Mouse (Mus musculus) liver, embryonic 11.5 days (tissue): ENCODE data around the gene Olfr509. TPM values are rescaled to one million over a fixed set of nuclear protein-coding genes. Genes with fewer than 3 reads are reported as not detected.
"Not testable (repeated sequence)": the region's sequence is repeated elsewhere in the genome, so short reads cannot be mapped to it uniquely, and the experiment has no call there.

Source experiments
- ATAC-seq: fragments of 200-750 bp; cut with Nextera tagmentation; replicated peaks from 2 replicates; pipeline ENCODE4 v1.8.0; 2017; ENCODE audit warnings: moderate number of reproducible peaks, mild to moderate bottlenecking, moderate TSS enrichment, moderate library complexity; ENCODE audit not compliant: low FRiP score
- DNase-seq: peaks from one replicate; pipeline ENCODE4 v3.0.0-alpha.2; 2017; ENCODE audit warnings: low spot score
- H3K27ac ChIP-seq: fragments of 300-500 bp; sonication (generic); 2 replicates; pipeline ENCODE4 v1.5.1; 2014; ENCODE audit warnings: mild to moderate bottlenecking, low read depth, low read length, control low read depth
- H3K27me3 ChIP-seq: fragments of 300-500 bp; sonication (generic); replicated peaks from 2 replicates; pipeline ENCODE4 v1.6.1; 2014; ENCODE audit warnings: low read length, mixed read lengths; ENCODE audit not compliant: control insufficient read depth, insufficient read depth
- H3K36me3 ChIP-seq: fragments of 300-500 bp; sonication (generic); 2 replicates; pipeline ENCODE4 v1.6.1; 2014; ENCODE audit warnings: mild to moderate bottlenecking, low read length, moderate library complexity, mixed read lengths; ENCODE audit not compliant: control insufficient read depth, insufficient read depth
- H3K4me1 ChIP-seq: fragments of 300-500 bp; sonication (generic); replicated peaks from 2 replicates; pipeline ENCODE4 v1.6.1; 2014; ENCODE audit warnings: low read length, mixed read lengths; ENCODE audit not compliant: control insufficient read depth, insufficient read depth
- H3K4me2 ChIP-seq: fragments of 300-500 bp; sonication (generic); 2 replicates; pipeline ENCODE4 v1.6.1; 2014; ENCODE audit warnings: mild to moderate bottlenecking, control low read depth, moderate library complexity
- H3K4me3 ChIP-seq: fragments of 300-500 bp; sonication (generic); 2 replicates; pipeline ENCODE4 v1.5.1; 2014; ENCODE audit warnings: low read depth, low read length, control low read depth
- H3K9ac ChIP-seq: fragments of 300-500 bp; sonication (generic); 2 replicates; pipeline ENCODE4 v1.6.1; 2014; ENCODE audit warnings: low read depth, low read length, control low read depth
- H3K9me3 ChIP-seq: fragments of 300-500 bp; sonication (generic); 2 replicates; pipeline ENCODE4 v1.6.1; 2016; ENCODE audit warnings: low read length, inconsistent platforms, mixed read lengths; ENCODE audit not compliant: control insufficient read depth
- WGBS: fragments of 180-500 bp; shearing (Covaris S2); extraction: QIAGEN DNeasy Blood & Tissue Kit; methylation state at CpG from one replicate; pipeline ENCODE4 v1.1.7; 2014; 5-methylcytosine and 5-hydroxymethylcytosine counted together
- polyA plus RNA-seq: library from polyadenylated mRNA; unstranded; fragments of >200 nt; fragmentation: Nextera tagmentation; extraction: Ambion mirVana; gene quantifications from 2 replicates; pipeline ENCODE4 v1.2.1, GENCODE M21; 2014

Olfr509 gene
- not detected in 2 replicates for polyA plus RNA-seq

GRCm38 (mm10) chr7:108651806-108652205 is at the start of gene Olfr509:
Gene Olfr509 (minus strand): TSS chr7:108651906.
- H3K9ac ChIP-seq, result no peak within 1 kb of the TSS
- no peak within 1 kb of the TSS for H3K4me3 ChIP-seq
- H3K4me2 ChIP-seq, result no peak within 1 kb of the TSS
- no peaks in the 10 kb centered on the region for H3K36me3 ChIP-seq
- ATAC-seq (no peak), DNase-seq (no peak)
- no peaks in the 10 kb centered on the region for H3K4me1 ChIP-seq
- no peaks in the 10 kb centered on the region for H3K9me3 ChIP-seq
- no peak within 1 kb of the TSS for H3K27ac ChIP-seq
- H3K27me3 ChIP-seq, result no peaks in the 10 kb centered on the region

- Histone ChIP-seq H3K4me2 (no peak overlapping the region), H3K4me3 (no peak overlapping the region), H3K9me3 (no peaks in the 10 kb centered on the region), H3K27ac (no peak overlapping the region), H3K4me1 (no peaks in the 10 kb centered on the region), H3K27me3 (no peaks in the 10 kb centered on the region), H3K36me3 (no peaks in the 10 kb centered on the region), H3K9ac (no peak overlapping the region)
- DNase-seq, result no peak
- 79% methylated on average over 4 of the region's 4 CpGs for WGBS
- ATAC-seq, result no peak
Observed at GRCm38 (mm10) chr7:108678886-108679285, 27.2 kb upstream of the Olfr509 start.

DNA sequence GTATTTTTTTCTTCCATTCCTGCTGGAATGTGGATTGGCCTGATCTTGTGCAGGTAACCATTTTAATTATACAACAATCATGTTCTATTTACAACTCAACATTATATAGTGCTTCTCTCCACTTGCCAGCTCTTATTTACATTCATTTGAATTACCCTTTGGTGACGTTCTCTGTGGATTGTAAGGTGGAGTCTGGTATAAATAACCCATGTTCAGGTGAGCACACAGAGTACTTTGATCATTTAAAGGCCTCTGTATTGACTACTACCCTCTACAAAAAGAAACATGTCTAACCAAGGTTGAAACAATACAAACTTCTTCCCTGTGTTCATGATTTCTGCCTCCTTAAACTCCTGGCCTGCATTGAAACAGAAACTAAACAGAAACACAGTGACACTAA is 19.4 kb upstream of the Olfr509 start:
- no peaks in the 10 kb centered on the region for H3K4me1 ChIP-seq
- H3K9me3 ChIP-seq, result no peaks in the 10 kb centered on the region
- DNase-seq (no peak), ATAC-seq (no peak)
- H3K4me2 ChIP-seq, result no peak overlapping the region
- no peak overlapping the region for H3K9ac ChIP-seq
- no peak overlapping the region for H3K27ac ChIP-seq
- WGBS, result 56% methylated on average over 1 of the region's 1 CpGs
- H3K36me3 ChIP-seq, result no peaks in the 10 kb centered on the region
- H3K27me3 ChIP-seq, result no peaks in the 10 kb centered on the region
- H3K4me3 ChIP-seq, result no peak overlapping the region

DNA sequence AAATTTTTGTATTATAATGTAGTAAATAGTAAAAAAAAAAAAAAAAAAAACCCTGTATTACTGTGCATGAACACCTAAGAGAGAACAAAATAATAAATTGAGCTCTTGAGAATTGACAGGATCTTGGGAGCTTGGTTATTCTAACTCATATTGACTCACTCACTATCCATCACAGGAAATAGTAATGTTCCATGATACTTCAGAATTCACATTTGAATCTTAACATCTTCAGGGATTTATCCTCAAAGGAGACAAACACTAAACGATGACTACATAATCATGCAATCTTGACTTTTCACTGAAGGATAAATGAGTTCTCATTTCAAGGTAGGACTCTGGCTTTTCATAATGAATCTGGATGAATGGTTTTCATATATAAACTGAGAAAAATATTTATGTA is 14.4 kb upstream of the Olfr509 start, which contains the start of gene Olfr510:
Olfr510 (plus strand) TSS at position 301 of the 400 bp plus-strand sequence.
- Histone ChIP-seq H3K27me3 (no peaks in the 10 kb centered on the region), H3K4me2 (no peak within 1 kb of the TSS), H3K4me1 (no peaks in the 10 kb centered on the region), H3K4me3 (no peak within 1 kb of the TSS), H3K36me3 (no peaks in the 10 kb centered on the region), H3K27ac (no peak within 1 kb of the TSS), H3K9me3 (no peaks in the 10 kb centered on the region), H3K9ac (no peak within 1 kb of the TSS)
- 83% methylated on average over 1 of the region's 1 CpGs for WGBS
- ATAC-seq (no peak), DNase-seq (no peak)

- no peaks in the 10 kb centered on the region for H3K36me3 ChIP-seq
- WGBS, result 85% methylated on average over 3 of the region's 3 CpGs
- ATAC-seq (no peak), DNase-seq (no peak)
- no peaks in the 10 kb centered on the region for H3K9me3 ChIP-seq
- H3K4me3 ChIP-seq, result no peak overlapping the region
- H3K4me1 ChIP-seq, result no peaks in the 10 kb centered on the region
- no peaks in the 10 kb centered on the region for H3K27me3 ChIP-seq
- H3K9ac ChIP-seq, result no peak overlapping the region
- no peak overlapping the region for H3K27ac ChIP-seq
- H3K4me2 ChIP-seq, result no peak overlapping the region
Observed at GRCm38 (mm10) chr7:108662419-108662818, 10.7 kb upstream of the Olfr509 start.

GRCm38 (mm10) chr7:108629694-108630093 is 22.0 kb downstream of the Olfr509 start, which contains the start of gene Olfr508:
Gene Olfr508 (plus strand): TSS chr7:108629994.
- no peak for DNase-seq
- H3K4me1 ChIP-seq, result no peaks in the 10 kb centered on the region
- H3K27me3 ChIP-seq, result no peaks in the 10 kb centered on the region
- no peak within 1 kb of the TSS for H3K9ac ChIP-seq
- H3K27ac ChIP-seq, result no peak within 1 kb of the TSS
- no peak for ATAC-seq
- H3K4me2 ChIP-seq, result no peak within 1 kb of the TSS
- no peak within 1 kb of the TSS for H3K4me3 ChIP-seq
- 74% methylated on average over 3 of the region's 3 CpGs for WGBS
- H3K36me3 ChIP-seq, result no peaks in the 10 kb centered on the region
- no peaks in the 10 kb centered on the region for H3K9me3 ChIP-seq

GRCm38 (mm10) chr7:108621514-108621913 is 30.2 kb downstream of the Olfr509 start, which contains the start of gene Olfr507:
Gene Olfr507 (plus strand): TSS chr7:108621814.
- Histone ChIP-seq H3K9me3 (no peaks in the 10 kb centered on the region), H3K36me3 (no peaks in the 10 kb centered on the region), H3K27me3 (no peaks in the 10 kb centered on the region), H3K27ac (no peak within 1 kb of the TSS), H3K4me1 (no peaks in the 10 kb centered on the region), H3K4me2 (no peak within 1 kb of the TSS), H3K4me3 (no peak within 1 kb of the TSS), H3K9ac (no peak within 1 kb of the TSS)
- ATAC-seq, result no peak
- DNase-seq, result no peak
- WGBS, result 74% methylated on average over 2 of the region's 2 CpGs

GRCm38 (mm10) chr7:108616781-108617180 is 34.9 kb downstream of the Olfr509 start:
- not testable (repeated sequence) for H3K9ac ChIP-seq, H3K4me1 ChIP-seq
- WGBS, result 73% methylated on average over 3 of the region's 3 CpGs

DNA sequence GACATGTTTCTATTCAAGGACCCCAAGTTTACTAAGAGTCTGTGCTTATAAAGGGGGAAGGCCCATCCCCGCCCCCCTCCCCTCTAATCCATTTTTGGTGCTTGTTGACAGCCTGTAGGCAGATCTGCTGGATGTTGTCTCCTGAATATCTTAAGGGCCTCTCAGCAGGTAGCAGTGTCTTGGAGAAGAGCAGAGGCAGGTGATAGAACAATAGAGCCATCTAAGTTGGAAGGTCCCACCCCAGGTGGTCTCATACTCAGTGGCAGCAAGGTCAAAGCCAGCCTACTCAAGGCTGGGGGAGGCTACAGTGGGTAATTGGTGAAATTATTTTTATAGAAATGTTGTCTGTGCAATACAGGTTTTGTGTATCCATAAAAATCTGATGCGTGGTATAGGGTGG is 37.6 kb downstream of the Olfr509 start:
- H3K4me2 ChIP-seq, result no peak overlapping the region
- DNase-seq (no peak), ATAC-seq (no peak)
- H3K9me3 ChIP-seq, result no peaks in the 10 kb centered on the region
- WGBS, result 85% methylated on average over 2 of the region's 2 CpGs
- H3K4me3 ChIP-seq, result no peak overlapping the region
- H3K36me3 ChIP-seq, result no peaks in the 10 kb centered on the region
- H3K9ac ChIP-seq, result no peak overlapping the region
- H3K4me1 ChIP-seq, result no peaks in the 10 kb centered on the region
- H3K27me3 ChIP-seq, result no peaks in the 10 kb centered on the region
- H3K27ac ChIP-seq, result no peak overlapping the region

More at GRCm38 (mm10) chr7:108616781-108617180, 34.9 kb downstream of the Olfr509 start:
- not testable (repeated sequence) for H3K36me3 ChIP-seq, DNase-seq, H3K4me3 ChIP-seq, ATAC-seq, H3K4me2 ChIP-seq, H3K9me3 ChIP-seq, H3K27me3 ChIP-seq, H3K27ac ChIP-seq
